Mouse (Mus musculus) G1E (cell line): ENCODE data around the gene BC034090. TPM values are rescaled to one million over a fixed set of nuclear protein-coding genes. Genes with fewer than 3 reads are reported as not detected.

Source experiments
- ATAC-seq: 2 replicates; pipeline ENCODE4 v1.8.0; 2016; ENCODE audit warnings: mild to moderate bottlenecking; ENCODE audit not compliant: insufficient number of reproducible peaks, poor library complexity, low FRiP score, severe bottlenecking; ENCODE audit errors: extremely low read depth
- DNase-seq: peaks from one replicate; pipeline ENCODE4 v3.0.0; 2012; ENCODE audit warnings: low spot score
- H3K27me3 ChIP-seq: 2 replicates; pipeline ENCODE4 v1.6.1; 2012; ENCODE audit warnings: mild to moderate bottlenecking, low read length, inconsistent platforms; ENCODE audit not compliant: insufficient read depth
- H3K36me3 ChIP-seq: replicated peaks from 2 replicates; pipeline ENCODE3; 2012; ENCODE audit warnings: mild to moderate bottlenecking, inconsistent platforms
- H3K4me1 ChIP-seq: 2 replicates; pipeline ENCODE4 v1.6.1; 2012; ENCODE audit warnings: low read depth, low read length, inconsistent platforms, mixed read lengths; ENCODE audit not compliant: insufficient read depth
- H3K4me3 ChIP-seq: 2 replicates; pipeline ENCODE4 v1.5.1; 2012; ENCODE audit warnings: low read depth, mild to moderate bottlenecking, inconsistent platforms, low read length, moderate library complexity, mixed read lengths
- H3K9me3 ChIP-seq: replicated peaks from 2 replicates; pipeline ENCODE4 v1.6.1; 2012; ENCODE audit warnings: inconsistent platforms
- CTCF ChIP-seq: IDR thresholded peaks from 2 replicates; pipeline ENCODE4 v1.5.1; 2012; ENCODE audit warnings: low read depth, low read length, inconsistent platforms, mixed read lengths
- GATA1 ChIP-seq: IDR thresholded peaks from 2 replicates; pipeline ENCODE4 v1.6.1; 2012; ENCODE audit warnings: borderline replicate concordance, low read length, inconsistent platforms, mixed read lengths
- GATA2 ChIP-seq: IDR thresholded peaks from 2 replicates; pipeline ENCODE4 v1.6.1; 2012; ENCODE audit warnings: low read depth, low read length, inconsistent platforms, borderline replicate concordance
- POLR2AphosphoS5 ChIP-seq: IDR thresholded peaks from 2 replicates; pipeline ENCODE4 v1.6.1; 2012; ENCODE audit warnings: low read depth, low read length, inconsistent platforms; ENCODE audit not compliant: insufficient replicate concordance
- TAL1 ChIP-seq: conservative IDR thresholded peaks from 2 replicates; pipeline ENCODE4 v1.6.1; 2012; ENCODE audit warnings: low read depth, low read length, inconsistent platforms, mixed read lengths
- polyA plus RNA-seq: library from polyadenylated mRNA; stranded (reverse); fragments of >175 nt; gene quantifications from 2 replicates; pipeline ENCODE4 v1.2.3, GENCODE M21; 2012
- total RNA-seq, 2 experiments: library from RNA; stranded (forward) in 1 of 2; stranded (reverse) in 1 of 2; fragments of 200-1000 nt in 1 of 2; fragments of >200 nt in 1 of 2; fragmentation: Nextera tagmentation in 1 of 2; gene quantifications; 2 replicates each; pipeline ENCODE4 v1.2.3; 2014 to 2017

The BC034090 gene
- total and polyA plus RNA-seq, 3 experiments: 0.09 to 0.11 TPM; not detected in 1

DNA sequence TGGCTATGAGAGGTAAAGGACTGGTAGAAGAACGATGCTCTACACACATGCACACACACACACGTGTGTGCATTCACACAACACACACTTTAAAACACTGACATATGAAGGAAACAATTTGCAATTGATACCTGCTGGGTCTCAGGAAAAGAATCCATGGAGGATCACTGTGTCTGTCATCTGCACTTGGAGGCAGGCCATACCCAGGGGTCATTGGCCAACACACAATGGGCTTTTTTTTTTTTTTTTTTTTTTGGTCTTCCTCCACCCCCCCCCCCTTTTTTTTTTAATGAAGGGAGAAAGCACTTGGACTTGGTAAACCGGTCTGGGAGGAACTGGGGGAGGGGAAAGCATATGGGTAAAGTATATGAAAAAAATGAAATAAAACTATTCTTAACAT, 36.4 kb downstream of the BC034090 start:
- Histone ChIP-seq H3K4me3 (no peak overlapping the region), H3K27me3 (peaks cover 28% of the 10 kb centered on the region), H3K36me3 (peaks cover 43% of the 10 kb centered on the region), H3K9me3 (no peaks in the 10 kb centered on the region), H3K4me1 (no peaks in the 10 kb centered on the region)
- TF ChIP-seq GATA1 (no peak), POLR2AphosphoS5 (no peak), GATA2 (no peak), TAL1 (no peak), CTCF (no peak)
- ATAC-seq (no peak), DNase-seq (no peak)

DNA sequence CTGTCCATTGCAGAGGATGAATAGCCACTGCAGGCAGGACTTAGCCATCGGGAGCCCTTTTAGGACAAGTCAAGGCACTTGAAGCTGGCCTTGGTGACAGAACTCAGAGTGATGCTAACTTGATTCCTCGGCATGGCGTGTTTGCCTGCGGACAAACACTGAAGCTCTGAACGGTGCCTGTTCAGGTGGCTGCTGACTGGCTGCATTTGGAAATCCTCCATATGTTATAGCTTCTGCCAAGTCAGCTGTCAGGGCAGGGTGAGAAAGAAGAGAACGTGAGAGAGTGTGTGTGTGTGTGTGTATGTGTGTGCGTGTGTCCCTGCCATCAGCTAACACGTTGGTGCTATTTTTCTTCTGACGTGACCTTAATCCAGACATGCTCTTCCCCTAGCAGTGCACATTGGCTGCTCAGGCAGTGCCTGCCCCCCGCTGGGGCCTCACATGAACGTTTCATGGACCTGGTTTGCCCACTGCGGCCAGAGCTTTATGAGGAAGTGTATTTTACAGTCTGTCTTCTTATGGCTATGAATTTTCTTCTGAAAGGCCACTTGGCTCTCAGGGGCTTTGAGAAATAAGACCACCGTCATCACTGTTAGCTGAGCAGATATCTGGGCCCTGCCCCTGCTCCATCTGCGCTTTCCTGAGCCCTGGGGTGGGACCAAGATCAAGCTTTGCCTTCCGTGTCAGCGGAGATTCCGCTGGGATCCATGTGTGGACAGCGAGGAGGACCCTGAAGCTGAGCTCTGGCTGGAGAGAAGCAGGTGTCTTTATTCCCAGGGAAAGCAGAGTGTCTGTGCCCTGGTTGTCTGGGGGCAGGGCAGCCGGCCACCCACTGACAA, 38.2 kb downstream of the BC034090 start:
- DNase-seq (no peak), ATAC-seq (no peak)
- no peaks in the 10 kb centered on the region for H3K9me3 ChIP-seq
- no peak overlapping the region for H3K4me3 ChIP-seq
- H3K27me3 ChIP-seq: peaks cover 11% of the 10 kb centered on the region
- TF ChIP-seq TAL1: no peak
- peaks cover 62% of the 10 kb centered on the region for H3K36me3 ChIP-seq
- H3K4me1 ChIP-seq: no peaks in the 10 kb centered on the region

DNA sequence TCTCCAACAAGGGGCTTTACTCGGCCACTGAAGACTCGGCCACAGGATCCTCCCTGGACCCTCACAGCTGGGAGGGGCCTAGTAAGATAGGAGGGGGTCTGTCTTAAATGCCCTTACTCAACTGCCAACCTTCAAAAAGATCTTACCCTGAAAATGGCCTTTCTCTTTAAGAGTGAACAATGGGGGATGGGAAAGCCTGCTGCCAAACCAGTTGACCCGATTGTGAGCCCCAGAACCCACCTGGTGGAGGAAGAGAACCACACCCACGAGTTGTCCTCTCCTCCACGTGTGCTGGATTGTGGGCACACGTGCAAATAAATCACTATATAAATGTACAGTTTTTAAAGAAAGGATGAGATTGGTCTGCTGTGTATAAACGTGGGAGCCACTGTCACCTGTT, 38.9 kb downstream of the BC034090 start:
- no peak for ATAC-seq
- peaks cover 69% of the 10 kb centered on the region for H3K36me3 ChIP-seq

DNA sequence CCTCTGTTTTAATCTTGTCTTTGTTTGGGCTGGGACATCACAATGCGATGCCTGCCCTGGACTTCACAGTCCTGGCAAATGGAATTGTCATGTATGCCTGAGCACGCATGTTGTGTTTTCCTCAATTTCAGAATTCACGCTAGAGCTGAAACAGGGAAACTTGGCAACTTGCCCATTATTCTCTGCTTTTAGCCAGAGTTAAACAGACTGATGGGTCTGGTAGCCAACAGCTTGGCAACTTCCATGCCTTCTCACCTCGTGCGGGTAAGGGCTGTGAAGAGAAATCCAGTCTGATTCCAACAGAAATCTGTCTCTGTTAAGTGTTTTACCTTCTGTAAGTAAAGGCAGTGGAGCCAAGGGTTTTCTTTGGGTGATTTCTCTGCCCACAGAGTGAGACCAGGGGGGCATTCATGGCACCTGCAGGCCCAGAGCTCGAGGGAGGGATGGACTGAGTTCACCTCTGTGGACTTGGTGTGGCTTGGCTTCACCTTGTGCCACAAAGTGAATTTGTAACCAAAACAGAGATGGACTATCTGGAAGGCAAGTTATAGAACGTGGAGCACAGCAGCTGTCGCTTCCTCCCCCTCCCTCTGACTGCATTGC, 39.6 kb downstream of the BC034090 start:
- Histone ChIP-seq H3K36me3 (peaks cover 74% of the 10 kb centered on the region), H3K27me3 (no peaks in the 10 kb centered on the region), H3K4me1 (no peaks in the 10 kb centered on the region), H3K9me3 (no peaks in the 10 kb centered on the region), H3K4me3 (no peak overlapping the region)
- DNase-seq: no peak
- TF ChIP-seq CTCF: no peak
- TF ChIP-seq POLR2AphosphoS5: no peak
- no peak for ATAC-seq

More for the DNA sequence above, 38.9 kb downstream of the BC034090 start:
- H3K4me3 ChIP-seq: no peak overlapping the region
- no peaks in the 10 kb centered on the region for H3K9me3 ChIP-seq
- H3K4me1 ChIP-seq: no peaks in the 10 kb centered on the region
- no peak for TF ChIP-seq CTCF
- TF ChIP-seq TAL1: no peak
- TF ChIP-seq GATA1: no peak
- no peak for TF ChIP-seq POLR2AphosphoS5
- no peak for TF ChIP-seq GATA2
- H3K27me3 ChIP-seq: peaks cover 5% of the 10 kb centered on the region; the same call in 1 of the 2 replicates
- DNase-seq: no peak

DNA sequence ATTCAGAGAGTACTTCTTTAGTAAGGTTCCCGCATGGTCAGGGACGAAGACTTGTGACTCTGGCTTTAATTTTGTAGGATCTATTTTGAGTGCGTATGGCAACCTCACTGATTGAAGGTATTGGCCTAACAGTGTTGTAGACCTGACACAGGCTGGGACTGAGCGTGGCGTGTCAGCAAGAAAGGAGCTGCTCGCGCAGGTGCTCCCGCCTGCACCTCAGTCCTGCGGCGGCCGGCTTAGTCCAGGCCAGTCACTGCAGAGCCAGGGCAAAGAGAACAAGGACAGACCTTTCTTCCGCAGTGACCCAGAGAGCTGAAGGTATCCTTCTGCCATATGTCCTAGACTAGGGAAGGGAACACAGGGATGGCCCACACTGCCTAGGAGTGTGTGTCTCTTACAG, 40.3 kb downstream of the BC034090 start:
- Histone ChIP-seq H3K4me3 (no peak overlapping the region), H3K9me3 (no peaks in the 10 kb centered on the region), H3K4me1 (no peaks in the 10 kb centered on the region), H3K27me3 (no peaks in the 10 kb centered on the region), H3K36me3 (peaks cover 80% of the 10 kb centered on the region)
- ATAC-seq (no peak), DNase-seq (no peak)
- no peak for TF ChIP-seq TAL1
- TF ChIP-seq GATA2: no peak
- no peak for TF ChIP-seq POLR2AphosphoS5
- no peak for TF ChIP-seq CTCF
- TF ChIP-seq GATA1: no peak

DNA sequence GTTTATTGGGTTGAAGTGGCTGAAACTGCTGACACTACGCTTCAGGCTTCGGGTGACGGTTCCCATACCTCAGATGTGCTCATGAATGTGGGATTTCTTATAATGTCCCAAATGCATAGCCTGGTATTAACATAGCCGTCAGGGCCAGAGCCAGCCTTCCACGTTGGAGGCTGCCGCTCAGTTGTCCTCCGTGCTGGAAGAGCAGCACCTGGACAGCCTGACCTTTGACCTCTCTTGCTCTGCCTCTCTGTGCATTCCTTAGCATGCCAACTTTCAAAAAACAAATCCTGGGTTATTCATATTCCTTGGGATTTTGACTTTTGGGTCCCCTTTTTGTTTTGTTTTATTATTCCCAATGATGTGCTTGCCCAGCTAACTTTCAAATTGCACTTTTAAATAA, 41.1 kb downstream of the BC034090 start:
- ATAC-seq: no peak
- H3K27me3 ChIP-seq: no peaks in the 10 kb centered on the region

More for the DNA sequence above, 41.1 kb downstream of the BC034090 start:
- Histone ChIP-seq H3K4me1 (no peaks in the 10 kb centered on the region), H3K4me3 (no peak overlapping the region), H3K9me3 (no peaks in the 10 kb centered on the region), H3K36me3 (peaks cover 85% of the 10 kb centered on the region)
- TF ChIP-seq GATA1: no peak
- no peak for TF ChIP-seq GATA2
- no peak for DNase-seq
